Mouse (Mus musculus): Measurements from ENCODE around the gene Col6a3. TPM values are rescaled to one million over a fixed set of nuclear protein-coding genes. Genes with fewer than 3 reads are reported as not detected.

Col6a3 gene
- total and polyA plus RNA-seq, 3 experiments: 0.25 TPM; not detected in 2

DNA sequence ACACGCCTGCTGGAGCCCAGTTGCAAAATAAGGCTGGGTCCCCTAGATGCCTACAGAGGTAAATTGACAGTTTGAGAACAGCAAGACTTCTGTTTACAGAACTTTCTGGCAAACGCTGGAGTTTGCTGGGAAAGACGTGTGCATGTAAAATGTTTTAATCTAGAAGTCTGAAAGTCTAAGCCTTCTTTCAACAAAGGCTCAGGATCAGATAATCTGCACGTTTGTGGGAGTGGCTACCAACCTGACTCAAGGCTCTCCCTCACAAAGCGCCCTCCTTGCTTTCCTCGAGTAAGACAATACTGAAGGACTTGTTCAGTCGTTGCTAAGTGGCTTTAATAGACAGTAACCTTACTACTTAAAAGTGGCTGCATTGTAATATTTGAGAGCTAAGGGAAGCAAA lies 74.5 kb downstream of the Col6a3 start:
- Histone ChIP-seq H3K4me3 (replicated peaks in 1 of 3; ENCODE audit: low read depth in 2 of 3, low read length in 2 of 3, poor library complexity in 1 of 3) (no peak overlapping the region), H3K79me2 (replicated peaks; ENCODE audit: control insufficient read depth, extremely low read depth, insufficient read depth, poor library complexity, severe bottlenecking) (no peaks in the 10 kb centered on the region), H3K36me3 (replicated peaks in 1 of 2; ENCODE audit: control insufficient read depth in 1 of 2, insufficient read depth in 1 of 2, low read length in 1 of 2) (no peaks in the 10 kb centered on the region), H3K9me3 (replicated peaks; ENCODE audit: low read length) (no peaks in the 10 kb centered on the region), H3K27me3 (replicated peaks) (peaks cover 58% of the 10 kb centered on the region), H3K4me2 (ENCODE audit: insufficient read depth, low read depth, poor library complexity, severe bottlenecking) (no peak overlapping the region), H3K27ac (ENCODE audit: insufficient read depth, low read depth) (no peak overlapping the region), H3K9ac (ENCODE audit: insufficient read depth, low read depth) (no peak overlapping the region), H3K4me1 (ENCODE audit: control insufficient read depth in 1 of 2, insufficient read depth in 2 of 2) (peaks cover 4 to 9% of the 10 kb centered on the region in 2 experiments; a peak in 2 of 4 replicates)
- DNase-seq (ENCODE audit: extremely low read depth): no peak
- in situ Hi-C loops (cut with MboI; ENCODE audit: low pct_ligation_motif_present, low pct_unique_long_range_greater_than_20kb, low sequenced_read_pairs): no loop called here
- no peak for TF ChIP-seq POLR2A (IDR thresholded peaks at IDR 0.05; ENCODE audit: low read depth, low read length)
- TF ChIP-seq USF1 (IDR thresholded peaks at IDR 0.05; ENCODE audit: low read depth, low read length): no peak
- TF ChIP-seq RAD21 (IDR thresholded peaks at IDR 0.05; ENCODE audit: low read depth, low read length): no peak
- TF ChIP-seq ZMIZ1 (IDR thresholded peaks at IDR 0.05; ENCODE audit: low read depth, low read length): no peak
- no peak for TF ChIP-seq EP300 (IDR thresholded peaks at IDR 0.05; ENCODE audit: low read length)
- TF ChIP-seq TCF12 (IDR thresholded peaks at IDR 0.05; ENCODE audit: low read depth, low read length): no peak
- TF ChIP-seq ETS1 (conservative IDR thresholded peaks at IDR 0.05; ENCODE audit: low read depth, low read length): no peak
- TF ChIP-seq ZKSCAN1 (IDR thresholded peaks at IDR 0.05; ENCODE audit: borderline replicate concordance, low read depth, low read length): no peak
- TF ChIP-seq NELFE (IDR thresholded peaks at IDR 0.05; ENCODE audit: low read depth, low read length): no peak
- no peak for TF ChIP-seq KAT2A (IDR thresholded peaks at IDR 0.05; ENCODE audit: insufficient replicate concordance, low read length)
- no peak for TF ChIP-seq MAZ (IDR thresholded peaks at IDR 0.05; ENCODE audit: low read depth, low read length)
- TF ChIP-seq USF2 (conservative IDR thresholded peaks at IDR 0.05; ENCODE audit: low read depth, low read length): no peak
- dilution Hi-C loops (cut with MboI; ENCODE audit: extremely low pct_ligation_motif_present, extremely low pct_unique_long_range_greater_than_20kb, low sequenced_read_pairs): no loop called here

DNA sequence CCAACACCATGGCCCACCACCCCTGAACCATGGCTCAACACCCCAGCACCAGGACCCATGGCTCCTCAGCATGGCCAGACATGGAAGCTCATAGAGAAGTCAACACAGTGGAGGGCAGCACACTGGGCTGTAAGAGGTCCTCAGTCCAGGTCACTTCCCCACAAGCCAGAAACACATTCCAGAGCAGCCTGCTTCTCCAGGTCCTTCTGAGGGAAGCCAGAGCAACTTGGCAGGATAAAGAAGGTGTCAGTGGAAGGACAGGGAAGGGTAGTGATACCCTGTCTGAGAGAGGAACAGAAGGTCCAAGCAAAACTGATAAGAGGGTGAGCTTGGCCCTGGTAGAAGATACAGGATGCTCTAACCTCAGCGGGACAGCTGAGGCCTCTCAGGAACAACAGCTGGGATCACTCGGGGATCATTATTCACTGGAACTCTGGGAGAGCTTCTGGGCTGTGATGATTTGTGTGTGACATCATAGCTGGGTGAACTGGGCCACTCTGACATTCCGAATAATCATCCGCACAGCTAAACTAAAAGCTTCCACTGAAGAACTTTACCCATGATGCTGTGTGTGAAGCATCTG lies 85.6 kb downstream of the Col6a3 start:
- dilution Hi-C loops (cut with MboI; ENCODE audit: extremely low pct_ligation_motif_present, extremely low pct_unique_long_range_greater_than_20kb, low sequenced_read_pairs): no loop called here

More for the DNA sequence above, 85.6 kb downstream of the Col6a3 start:
- Histone ChIP-seq H3K4me2 (ENCODE audit: insufficient read depth, low read depth, poor library complexity, severe bottlenecking) (no peak overlapping the region), H3K79me2 (replicated peaks; ENCODE audit: control insufficient read depth, extremely low read depth, insufficient read depth, poor library complexity, severe bottlenecking) (no peaks in the 10 kb centered on the region), H3K36me3 (replicated peaks in 1 of 2; ENCODE audit: control insufficient read depth in 1 of 2, insufficient read depth in 1 of 2, low read length in 1 of 2) (no peaks in the 10 kb centered on the region), H3K9ac (ENCODE audit: insufficient read depth, low read depth) (no peak overlapping the region), H3K27ac (ENCODE audit: insufficient read depth, low read depth) (no peak overlapping the region), H3K4me3 (replicated peaks in 1 of 3; ENCODE audit: low read depth in 2 of 3, low read length in 2 of 3, poor library complexity in 1 of 3) (no peak overlapping the region), H3K4me1 (ENCODE audit: control insufficient read depth in 1 of 2, insufficient read depth in 2 of 2) (no peaks in the 10 kb centered on the region), H3K27me3 (replicated peaks) (peaks cover 78% of the 10 kb centered on the region), H3K9me3 (replicated peaks; ENCODE audit: low read length) (no peaks in the 10 kb centered on the region)
- DNase-seq (ENCODE audit: extremely low read depth): no peak
- no peak for TF ChIP-seq RCOR1 (conservative IDR thresholded peaks at IDR 0.05; ENCODE audit: low read depth, low read length)
- TF ChIP-seq NRF1 (IDR thresholded peaks at IDR 0.05; ENCODE audit: low read depth, low read length): no peak
- TF ChIP-seq GABPA (IDR thresholded peaks at IDR 0.05; ENCODE audit: insufficient replicate concordance, low read depth, low read length): no peak
- no peak for TF ChIP-seq POLR2AphosphoS2 (IDR thresholded peaks at IDR 0.05; ENCODE audit: low read depth, low read length)
- TF ChIP-seq MXI1 (IDR thresholded peaks at IDR 0.05; ENCODE audit: low read depth, low read length): no peak
- TF ChIP-seq MAX (IDR thresholded peaks at IDR 0.05; ENCODE audit: low read length): no peak
- TF ChIP-seq ETS1 (conservative IDR thresholded peaks at IDR 0.05; ENCODE audit: low read depth, low read length): no peak
- no peak for TF ChIP-seq ZNF384 (IDR thresholded peaks at IDR 0.05; ENCODE audit: low read depth, low read length)
- TF ChIP-seq MEF2A (IDR thresholded peaks at IDR 0.05; ENCODE audit: borderline replicate concordance, low read depth, low read length): no peak
- TF ChIP-seq MYC (IDR thresholded peaks at IDR 0.05; ENCODE audit: low read depth, low read length): no peak
- no peak for TF ChIP-seq MAFK (IDR thresholded peaks at IDR 0.05; ENCODE audit: insufficient replicate concordance, low read length)
- TF ChIP-seq USF1 (IDR thresholded peaks at IDR 0.05; ENCODE audit: low read depth, low read length): no peak
- TF ChIP-seq HCFC1 (IDR thresholded peaks at IDR 0.05; ENCODE audit: low read depth, low read length): no peak
- TF ChIP-seq ZC3H11A (IDR thresholded peaks at IDR 0.05; ENCODE audit: low read depth, low read length): no peak
- TF ChIP-seq TCF12 (IDR thresholded peaks at IDR 0.05; ENCODE audit: low read depth, low read length): no peak
- no peak for TF ChIP-seq ZKSCAN1 (IDR thresholded peaks at IDR 0.05; ENCODE audit: borderline replicate concordance, low read depth, low read length)
- no peak for TF ChIP-seq PAX5 (IDR thresholded peaks at IDR 0.05; ENCODE audit: low read length)
- no peak for TF ChIP-seq POLR2A (IDR thresholded peaks at IDR 0.05; ENCODE audit: low read depth, low read length)
- TF ChIP-seq E2F4 (IDR thresholded peaks at IDR 0.05; ENCODE audit: insufficient replicate concordance, low read depth, low read length): no peak
- TF ChIP-seq CHD2 (IDR thresholded peaks at IDR 0.05; ENCODE audit: low read length): no peak
- in situ Hi-C loops (cut with MboI; ENCODE audit: low pct_ligation_motif_present, low pct_unique_long_range_greater_than_20kb, low sequenced_read_pairs): no loop called here
